Mouse (Mus musculus): ENCODE measurements around the gene Zbtb16.

Zbtb16 gene

GRCm38 (mm10) chr9:48826377-48826889, 9.6 kb downstream of the Zbtb16 start:
- no peak for DNase-seq (ENCODE audit: extremely low spot score)

- no peak for DNase-seq (ENCODE audit: extremely low spot score)
These were observed 11.4 kb downstream of the Zbtb16 start for GRCm38 (mm10) chr9:48824533-48825130.

DNA sequence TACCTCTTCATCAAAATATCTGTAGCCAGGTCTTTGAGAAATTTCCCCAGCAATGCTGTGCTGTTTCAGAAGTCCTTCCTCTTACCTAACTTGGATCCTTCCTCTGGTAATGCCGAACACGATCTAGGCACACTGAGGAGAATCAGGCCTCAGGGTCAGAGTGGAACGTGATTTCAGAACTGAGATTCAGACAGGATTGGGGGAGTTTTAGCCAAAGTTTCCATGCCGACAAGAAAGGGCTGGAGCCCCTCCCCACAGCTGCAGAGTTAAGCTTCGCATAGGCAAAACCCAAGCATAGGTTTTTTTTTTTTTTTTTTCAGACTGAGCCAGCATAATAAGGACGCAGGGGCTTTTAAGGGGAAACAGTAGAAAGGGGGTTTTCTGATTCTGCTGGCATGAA, 12.2 kb downstream of the Zbtb16 start:
- no peak for DNase-seq (ENCODE audit: extremely low spot score)

GRCm38 (mm10) chr9:48823319-48823705, 12.7 kb downstream of the Zbtb16 start:
- DNase-seq (ENCODE audit: extremely low spot score) = no peak

GRCm38 (mm10) chr9:48822586-48823318, 13.3 kb downstream of the Zbtb16 start:
- DNase-seq (ENCODE audit: extremely low spot score) = peak; percentile 68

DNA sequence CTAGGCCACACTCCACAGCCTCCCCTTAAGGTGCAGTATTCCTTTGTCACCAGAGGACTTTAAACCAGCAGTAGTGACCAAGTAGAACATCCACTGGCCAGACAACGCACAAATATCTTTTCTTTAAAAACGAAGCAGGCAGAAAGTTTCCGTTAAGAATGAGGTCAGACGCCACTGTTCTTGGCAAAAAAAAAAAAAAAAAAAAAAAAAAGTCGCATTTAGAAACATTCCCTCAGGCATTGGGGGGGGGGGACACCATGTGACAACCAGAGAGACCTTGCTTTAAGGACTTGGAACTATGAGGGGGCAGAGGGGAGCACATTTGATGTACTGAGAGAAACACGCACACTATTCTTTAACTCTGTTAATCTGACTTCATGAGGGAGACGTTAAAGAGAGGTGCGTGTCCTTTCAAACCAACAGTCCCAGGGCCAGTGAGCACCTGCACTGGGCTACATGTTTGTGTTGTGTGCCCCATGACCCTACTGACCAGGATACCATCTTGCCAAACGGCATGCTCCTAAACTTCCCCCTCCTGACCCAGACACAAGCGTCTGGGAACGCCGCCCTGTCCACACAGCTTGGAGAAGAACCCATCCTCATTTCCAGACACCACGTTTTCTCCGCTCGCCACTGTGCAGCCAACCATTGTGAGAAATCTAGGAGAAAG, 14.0 kb downstream of the Zbtb16 start:
- no peak for DNase-seq (ENCODE audit: extremely low spot score)

GRCm38 (mm10) chr9:48821431-48821830, 14.6 kb downstream of the Zbtb16 start:
- no peak for DNase-seq (ENCODE audit: extremely low spot score)

- peak; percentile 67 for DNase-seq (ENCODE audit: extremely low spot score)
These were observed 15.2 kb downstream of the Zbtb16 start for GRCm38 (mm10) chr9:48820791-48821190.

GRCm38 (mm10) chr9:48819695-48820094, 16.3 kb downstream of the Zbtb16 start:
- no peak for DNase-seq (ENCODE audit: extremely low spot score)

DNA sequence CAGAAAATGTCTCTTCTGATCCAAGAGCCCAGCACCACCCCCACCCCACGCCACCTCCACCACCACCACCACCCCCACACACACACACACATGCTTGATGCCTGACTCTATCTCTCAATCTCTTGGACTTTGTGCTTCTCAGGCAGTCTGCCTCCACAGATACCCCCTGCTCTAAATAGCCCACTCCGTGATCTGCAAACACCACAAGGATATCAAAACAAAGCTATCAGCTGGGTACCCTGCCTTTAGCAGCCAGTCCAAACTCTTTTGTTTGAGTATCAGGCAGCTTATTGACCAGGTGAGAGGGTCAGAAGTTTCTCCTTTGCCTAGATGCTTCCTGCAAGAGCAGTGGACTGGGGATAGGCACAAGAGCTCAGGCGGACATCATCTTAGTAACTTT, 16.9 kb downstream of the Zbtb16 start:
- no peak for DNase-seq (ENCODE audit: extremely low spot score)

- DNase-seq (ENCODE audit: extremely low spot score) = no peak
These were observed 18.1 kb downstream of the Zbtb16 start for GRCm38 (mm10) chr9:48817907-48818306.

- DNase-seq (ENCODE audit: extremely low spot score) = no peak
These were observed 18.6 kb downstream of the Zbtb16 start for GRCm38 (mm10) chr9:48817399-48817793.

GRCm38 (mm10) chr9:48816678-48817398, 19.2 kb downstream of the Zbtb16 start:
- DNase-seq (ENCODE audit: extremely low spot score) = no peak

DNA sequence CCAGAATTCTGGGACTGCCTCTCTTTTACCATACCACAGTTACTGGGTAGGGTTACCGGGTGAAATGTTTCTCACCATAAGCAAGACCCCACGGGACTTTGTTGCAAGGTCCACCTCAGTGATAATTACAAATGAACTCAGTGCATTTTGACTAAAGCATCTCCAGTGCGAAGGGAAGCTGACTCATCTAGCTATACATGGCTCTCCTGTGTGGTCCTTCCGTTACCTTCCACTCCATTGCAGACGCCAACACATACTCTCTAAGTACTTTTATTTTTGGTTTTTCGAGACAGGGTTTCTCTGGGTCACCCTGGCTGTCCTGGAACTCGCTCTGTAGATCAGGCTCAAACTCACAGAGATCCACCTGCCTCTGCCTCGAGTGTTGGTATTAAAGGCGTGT, 19.9 kb downstream of the Zbtb16 start:
- DNase-seq (ENCODE audit: extremely low spot score) = no peak

DNA sequence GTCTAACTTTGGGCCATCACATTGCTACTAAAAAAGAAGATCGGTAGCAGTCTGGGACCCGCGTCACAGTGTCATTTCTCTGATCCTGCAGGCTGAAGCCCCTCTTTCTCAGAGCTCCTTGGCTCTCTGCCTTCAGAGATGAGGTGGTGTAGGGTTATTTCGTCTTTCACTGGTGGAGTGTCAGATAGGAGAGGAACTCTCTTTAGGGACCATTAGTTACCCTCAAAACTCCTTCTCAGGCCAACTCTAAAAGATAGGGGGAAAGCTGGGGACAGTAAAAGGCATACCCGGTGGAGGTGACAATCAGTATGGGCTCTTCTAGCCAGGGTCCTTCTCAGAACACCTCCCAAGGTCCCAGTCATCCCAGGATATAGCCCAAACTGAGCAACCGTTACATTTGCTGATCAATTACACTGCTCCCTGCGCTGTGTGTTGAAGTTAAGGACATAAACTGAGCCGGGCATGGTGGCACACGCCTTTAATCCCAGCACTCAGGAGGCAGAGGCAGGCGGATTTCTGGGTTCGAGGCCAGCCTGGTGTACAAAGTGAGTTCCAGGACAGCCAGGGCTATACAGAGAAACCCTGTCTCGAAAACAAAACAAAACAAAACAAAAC, 21.0 kb downstream of the Zbtb16 start:
- DNase-seq (ENCODE audit: extremely low spot score) = no peak

DNA sequence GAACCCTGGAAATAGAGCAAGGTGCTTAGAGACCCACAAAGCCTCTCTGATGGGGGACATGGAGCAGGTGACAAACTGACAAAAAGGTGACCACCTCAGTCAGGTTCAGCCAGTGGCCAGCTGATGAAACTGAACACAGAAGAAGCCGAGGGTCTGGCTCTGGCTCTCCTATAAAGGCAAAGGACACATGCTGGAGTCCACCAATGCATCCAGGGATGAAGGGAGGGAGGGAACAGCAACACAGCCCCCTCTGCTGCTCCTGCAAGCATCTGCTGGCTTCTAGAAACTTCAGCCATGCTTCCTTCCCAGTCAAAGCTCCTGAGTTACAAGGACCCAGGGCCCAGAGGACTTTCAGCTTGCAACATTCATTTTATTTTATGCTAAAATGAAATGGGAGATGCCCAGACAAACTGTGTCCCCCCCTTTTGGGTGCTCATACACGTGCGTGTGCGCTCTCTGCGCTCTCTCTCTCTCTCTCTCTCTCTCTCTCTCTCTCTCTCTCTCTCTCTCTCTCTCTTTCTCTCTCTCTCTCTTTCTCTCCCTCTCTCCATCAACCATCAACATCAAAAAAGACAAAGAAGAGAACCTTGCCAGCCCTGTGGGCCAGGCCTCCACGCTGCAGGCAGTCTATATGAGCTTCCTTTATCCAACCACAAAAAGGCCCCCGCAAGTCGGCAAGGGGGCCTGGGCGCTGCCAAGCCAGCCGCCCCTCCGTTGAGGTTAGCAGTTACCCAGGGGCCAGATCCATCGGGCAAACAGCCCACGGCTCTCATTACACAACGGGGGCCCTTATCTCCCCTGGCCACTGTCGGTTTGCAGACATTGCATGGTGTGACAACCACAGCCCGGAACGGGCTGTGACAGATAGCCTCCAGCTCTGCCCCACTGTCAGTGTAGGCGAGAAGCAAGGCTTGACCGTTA, 21.8 kb downstream of the Zbtb16 start:
- DNase-seq (ENCODE audit: extremely low spot score) = no peak

DNA sequence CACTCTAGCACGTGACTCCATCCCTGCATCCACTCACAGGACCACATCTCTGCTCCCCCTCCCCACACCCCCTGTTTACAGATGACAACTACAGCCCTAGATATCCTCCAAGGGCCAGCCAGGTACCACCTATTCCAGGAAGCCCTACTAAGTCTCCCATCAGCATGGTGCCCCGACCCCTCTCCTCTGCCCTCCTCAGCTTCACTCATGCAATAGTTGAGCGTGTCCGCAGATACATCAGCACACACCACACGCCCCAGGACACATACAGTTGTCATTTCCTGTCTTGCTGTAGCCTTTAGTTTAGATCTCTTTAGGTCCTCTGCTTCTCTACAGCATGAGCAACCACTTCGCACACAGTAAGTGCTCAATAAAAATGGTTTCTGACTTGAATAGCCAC, 23.7 kb downstream of the Zbtb16 start:
- no peak for DNase-seq (ENCODE audit: extremely low spot score)

- no peak for DNase-seq (ENCODE audit: extremely low spot score)
These were observed 29.4 kb downstream of the Zbtb16 start for GRCm38 (mm10) chr9:48806591-48806990.

DNA sequence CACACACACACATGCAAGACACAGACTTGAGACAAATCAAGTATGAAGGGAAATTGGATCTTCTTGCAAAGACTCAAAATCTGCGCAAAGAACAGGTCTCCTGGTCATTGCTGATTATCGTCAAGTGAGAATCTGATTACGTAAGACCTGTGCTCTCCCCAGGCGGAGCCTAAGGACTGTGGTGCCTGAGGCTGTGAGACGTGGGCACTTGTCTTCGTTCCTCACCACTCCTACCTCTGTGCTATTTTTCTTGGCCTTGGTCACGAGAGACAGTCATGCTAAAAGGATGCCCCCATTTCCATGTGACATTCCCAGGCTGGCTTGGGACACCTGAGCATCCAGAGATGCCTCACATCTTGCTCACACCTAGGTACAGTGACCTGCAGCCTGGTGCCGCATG, 30.2 kb downstream of the Zbtb16 start:
- DNase-seq (ENCODE audit: extremely low spot score) = no peak

DNA sequence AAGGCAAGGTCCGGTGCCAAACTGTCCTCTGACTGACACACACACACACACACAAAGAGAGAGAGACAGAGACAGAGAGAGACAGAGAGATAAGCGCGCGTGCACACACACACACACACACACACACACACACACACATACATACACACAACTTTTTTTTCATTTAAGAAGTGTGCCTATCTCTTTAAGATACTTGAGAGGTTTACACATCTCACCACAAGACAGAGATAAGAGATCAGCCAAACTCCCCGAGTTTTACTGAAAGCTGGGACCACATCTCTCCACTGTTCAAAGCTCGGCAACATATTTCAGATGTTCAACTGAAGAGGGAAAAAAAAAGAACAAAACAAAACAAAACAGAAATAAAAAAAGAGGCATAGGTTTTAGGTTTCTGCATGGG, 31.5 kb downstream of the Zbtb16 start:
- no peak for DNase-seq (ENCODE audit: extremely low spot score)
